Mouse (Mus musculus) MEL (cell line): ENCODE measurements around the gene Rrp7a. TPM values are rescaled to one million over a fixed set of nuclear protein-coding genes. Genes with fewer than 3 reads are reported as not detected.

Experiments
- DNase-seq: peaks from one replicate; pipeline ENCODE4 v3.0.0; 2011; ENCODE audit warnings: low read depth, low spot score
- H3K27ac ChIP-seq: 2 replicates; pipeline ENCODE4 v1.5.1; 2012; ENCODE audit warnings: low read depth, mild to moderate bottlenecking, control low read depth, low read length, moderate library complexity; ENCODE audit not compliant: control insufficient read depth
- H3K27me3 ChIP-seq, 2 experiments: fragments of 150-350 bp in 1 of 2; sonication (generic) in 1 of 2; 2 replicates each; pipeline ENCODE4 v1.6.1; 2012; ENCODE audit warnings: low read length in 2 of 2, mild to moderate bottlenecking in 2 of 2, improper control_type of control experiment in 1 of 2, moderate library complexity in 1 of 2; ENCODE audit not compliant: insufficient read depth in 2 of 2, control insufficient read depth in 1 of 2
- H3K36me3 ChIP-seq, 2 experiments: 2 replicates each; pipeline ENCODE4 v1.6.1; 2012 to 2014; ENCODE audit warnings: low read length in 2 of 2, improper control_type of control experiment in 1 of 2, inconsistent platforms in 1 of 2, mild to moderate bottlenecking in 1 of 2; ENCODE audit not compliant: insufficient read depth in 2 of 2, control insufficient read depth in 1 of 2
- H3K4me1 ChIP-seq, 2 experiments: fragments of 150-350 bp in 1 of 2; sonication (generic) in 1 of 2; 2 replicates each; pipeline ENCODE4 v1.6.1; 2012; ENCODE audit warnings: low read length in 2 of 2, improper control_type of control experiment in 1 of 2, mild to moderate bottlenecking in 1 of 2; ENCODE audit not compliant: insufficient read depth in 2 of 2, control insufficient read depth in 1 of 2
- H3K4me3 ChIP-seq, 2 experiments: fragments of 150-350 bp in 1 of 2; sonication (generic) in 1 of 2; 2 replicates each; pipeline ENCODE4 v1.5.1; 2012; ENCODE audit warnings: low read depth in 2 of 2, low read length in 2 of 2, mild to moderate bottlenecking in 2 of 2, moderate library complexity in 2 of 2, control low read depth in 1 of 2, improper control_type of control experiment in 1 of 2; ENCODE audit not compliant: control insufficient read depth in 1 of 2, insufficient read depth in 1 of 2
- H3K79me2 ChIP-seq: 2 replicates; pipeline ENCODE4 v1.6.1; 2012; ENCODE audit warnings: mild to moderate bottlenecking, low read length, moderate library complexity; ENCODE audit not compliant: control insufficient read depth, poor library complexity, insufficient read depth
- H3K9ac ChIP-seq: 2 replicates; pipeline ENCODE4 v1.6.1; 2012; ENCODE audit warnings: low read depth, mild to moderate bottlenecking, control low read depth, low read length, moderate library complexity; ENCODE audit not compliant: control insufficient read depth, poor library complexity, severe bottlenecking
- H3K9me3 ChIP-seq: fragments of 150-350 bp; sonication (generic); replicated peaks from 2 replicates; pipeline ENCODE4 v1.6.1; 2012; ENCODE audit warnings: mild to moderate bottlenecking, low read length, improper control_type of control experiment, moderate library complexity; ENCODE audit not compliant: insufficient read depth
- BHLHE40 ChIP-seq: IDR thresholded peaks from 2 replicates; pipeline ENCODE4 v1.6.1; 2012; ENCODE audit warnings: low read depth, mild to moderate bottlenecking, inconsistent platforms, low read length, improper control_type of control experiment, borderline replicate concordance
- ELF1 ChIP-seq: IDR thresholded peaks from 2 replicates; pipeline ENCODE4 v1.6.1; 2014; ENCODE audit warnings: low read depth, mild to moderate bottlenecking, inconsistent platforms, low read length, improper control_type of control experiment, moderate library complexity
- ETS1 ChIP-seq: IDR thresholded peaks from 2 replicates; pipeline ENCODE4 v1.6.1; 2012; ENCODE audit warnings: low read depth, mild to moderate bottlenecking, inconsistent platforms, low read length, improper control_type of control experiment, moderate library complexity
- GABPA ChIP-seq: IDR thresholded peaks from 2 replicates; pipeline ENCODE4 v1.6.1; 2012; ENCODE audit warnings: low read depth, mild to moderate bottlenecking, inconsistent platforms, low read length, improper control_type of control experiment, moderate library complexity
- HCFC1 ChIP-seq: IDR thresholded peaks from 2 replicates; pipeline ENCODE4 v1.6.1; 2012; ENCODE audit warnings: low read depth, mild to moderate bottlenecking, inconsistent platforms, low read length, improper control_type of control experiment, moderate library complexity
- MAFK ChIP-seq: IDR thresholded peaks from 2 replicates; pipeline ENCODE4 v1.6.1; 2011; ENCODE audit warnings: low read depth, mild to moderate bottlenecking, low read length, improper control_type of control experiment, borderline replicate concordance
- MAX ChIP-seq: IDR thresholded peaks from 2 replicates; pipeline ENCODE4 v1.6.1; 2011; ENCODE audit warnings: low read length, improper control_type of control experiment
- MXI1 ChIP-seq: IDR thresholded peaks from 2 replicates; pipeline ENCODE4 v1.6.1; 2011; ENCODE audit warnings: mild to moderate bottlenecking, low read depth, low read length, improper control_type of control experiment
- NRF1 ChIP-seq: IDR thresholded peaks from 2 replicates; pipeline ENCODE4 v1.6.1; 2014; ENCODE audit warnings: low read depth, mild to moderate bottlenecking, inconsistent platforms, low read length, improper control_type of control experiment, moderate library complexity; ENCODE audit not compliant: poor library complexity, insufficient read depth, severe bottlenecking
- POLR2AphosphoS2 ChIP-seq: IDR thresholded peaks from 2 replicates; pipeline ENCODE4 v1.6.1; 2011; ENCODE audit warnings: low read length, improper control_type of control experiment
- POLR2AphosphoS5 ChIP-seq: IDR thresholded peaks from 2 replicates; pipeline ENCODE4 v1.6.1; 2012; ENCODE audit warnings: low read depth, borderline replicate concordance, mild to moderate bottlenecking, inconsistent platforms, low read length, moderate library complexity, mixed read lengths
- RCOR1 ChIP-seq: IDR thresholded peaks from 2 replicates; pipeline ENCODE4 v1.6.1; 2012; ENCODE audit warnings: low read depth, mild to moderate bottlenecking, inconsistent platforms, low read length, improper control_type of control experiment
- SIN3A ChIP-seq: IDR thresholded peaks from 2 replicates; pipeline ENCODE4 v1.6.1; 2012; ENCODE audit warnings: low read length, improper control_type of control experiment, inconsistent platforms
- TAL1 ChIP-seq: IDR thresholded peaks from 2 replicates; pipeline ENCODE4 v1.6.1; 2012; ENCODE audit warnings: mild to moderate bottlenecking, inconsistent platforms, low read length, moderate library complexity, mixed read lengths
- TBP ChIP-seq: IDR thresholded peaks from 2 replicates; pipeline ENCODE4 v1.8.0; 2011; ENCODE audit warnings: low read depth, low read length, improper control_type of control experiment
- UBTF ChIP-seq: IDR thresholded peaks from 2 replicates; pipeline ENCODE4 v1.6.1; 2012; ENCODE audit warnings: low read depth, mild to moderate bottlenecking, inconsistent platforms, low read length, improper control_type of control experiment, moderate library complexity, borderline replicate concordance; ENCODE audit not compliant: insufficient read depth
- USF1 ChIP-seq: IDR thresholded peaks from 2 replicates; pipeline ENCODE4 v1.6.1; 2014; ENCODE audit warnings: low read depth, mild to moderate bottlenecking, inconsistent platforms, low read length, improper control_type of control experiment, moderate library complexity
- ZMIZ1 ChIP-seq: IDR thresholded peaks from 2 replicates; pipeline ENCODE4 v1.6.1; 2012; ENCODE audit warnings: low read depth, mild to moderate bottlenecking, inconsistent platforms, low read length, improper control_type of control experiment, moderate library complexity
- ZNF384 ChIP-seq: IDR thresholded peaks from 2 replicates; pipeline ENCODE4 v1.6.1; 2012; ENCODE audit warnings: low read depth, mild to moderate bottlenecking, inconsistent platforms, low read length, improper control_type of control experiment
- polyA plus RNA-seq, 2 experiments: library from polyadenylated mRNA; stranded (reverse) in 1 of 2; unstranded in 1 of 2; fragments of >175 nt in 1 of 2; fragments of >200 nt in 1 of 2; gene quantifications; 2 replicates each; pipeline versions ENCODE4 v1.2.1 to v1.2.4; 2012; ENCODE audit warnings: low replicate concordance in 2 of 2, low read depth in 1 of 2; ENCODE audit not compliant: insufficient read length in 2 of 2, insufficient read depth in 1 of 2, missing spikeins in 1 of 2
- total RNA-seq: library from RNA; depleted of rRNA; stranded (reverse); fragments of 300-350 nt; gene quantifications from 2 replicates; pipeline ENCODE4 v1.2.3, GENCODE M21; 2012

Rrp7a gene
- total and polyA plus RNA-seq, 3 experiments, result 155 to 483 (median 283) TPM

DNA sequence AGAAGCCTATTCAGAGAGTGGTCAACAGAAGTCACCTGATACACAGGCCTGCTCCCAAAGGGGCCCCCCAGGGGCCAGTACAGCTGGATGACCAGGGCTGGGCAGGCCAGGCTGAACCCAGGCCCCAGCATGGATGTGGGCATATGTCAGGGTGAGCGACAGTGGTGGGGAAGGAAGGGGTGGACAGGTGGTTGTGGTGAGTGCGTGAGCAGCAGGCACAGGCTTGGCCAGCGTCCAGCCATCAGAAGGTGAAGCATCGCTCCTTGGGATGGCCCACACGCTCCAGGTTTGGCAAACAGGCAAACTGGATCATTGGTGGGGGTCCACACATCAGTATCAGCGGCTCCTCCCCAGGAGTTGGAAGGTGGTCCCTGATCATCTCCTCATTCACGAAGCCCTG is 31.7 kb upstream of the Rrp7a start:
- Histone ChIP-seq H3K27me3 (no peaks in the 10 kb centered on the region), H3K4me3 (no peak overlapping the region), H3K27ac (no peak overlapping the region), H3K9me3 (no peaks in the 10 kb centered on the region), H3K79me2 (no peaks in the 10 kb centered on the region)
- TF ChIP-seq GABPA (no peak), ETS1 (no peak), UBTF (no peak), MAFK (no peak)
- TF ChIP-seq, all 39 proteins: peak for 0
- Histone ChIP-seq H3K9ac (no peak overlapping the region), H3K36me3 (no peaks in the 10 kb centered on the region), H3K4me1 (no peaks in the 10 kb centered on the region)
- DNase-seq, result no peak

DNA sequence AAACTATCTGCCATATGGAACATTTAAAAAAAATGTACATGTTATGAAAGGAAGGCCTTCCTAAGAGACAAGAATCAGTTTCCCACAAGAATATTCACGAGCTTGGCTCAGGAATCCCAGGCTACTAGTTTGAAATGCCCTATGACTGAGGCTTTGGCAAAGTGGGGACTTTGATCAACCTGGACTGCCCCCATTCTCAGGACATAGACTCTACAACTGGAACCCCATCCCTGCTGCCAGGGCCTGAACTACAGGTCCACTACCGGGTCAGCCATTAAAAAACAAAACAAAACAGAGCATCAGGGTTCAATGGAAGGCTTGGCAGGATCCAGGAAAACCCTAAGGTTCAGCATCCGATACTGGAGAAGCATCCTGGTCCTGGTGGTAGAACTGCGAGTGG is 28.1 kb upstream of the Rrp7a start:
- TF ChIP-seq TAL1 (no peak), NRF1 (no peak), POLR2AphosphoS5 (no peak)
- Histone ChIP-seq H3K27ac (no peak overlapping the region), H3K27me3 (no peaks in the 10 kb centered on the region), H3K4me3 (no peak overlapping the region), H3K4me1 (peaks cover 0 to 12% of the 10 kb centered on the region in 2 experiments; a peak in 1 of 4 replicates), H3K79me2 (peaks cover 32% of the 10 kb centered on the region), H3K9ac (no peak overlapping the region), H3K36me3 (peaks cover 2 to 7% of the 10 kb centered on the region in 2 experiments; a peak in 3 of 4 replicates), H3K9me3 (no peaks in the 10 kb centered on the region)
- DNase-seq, result no peak

DNA sequence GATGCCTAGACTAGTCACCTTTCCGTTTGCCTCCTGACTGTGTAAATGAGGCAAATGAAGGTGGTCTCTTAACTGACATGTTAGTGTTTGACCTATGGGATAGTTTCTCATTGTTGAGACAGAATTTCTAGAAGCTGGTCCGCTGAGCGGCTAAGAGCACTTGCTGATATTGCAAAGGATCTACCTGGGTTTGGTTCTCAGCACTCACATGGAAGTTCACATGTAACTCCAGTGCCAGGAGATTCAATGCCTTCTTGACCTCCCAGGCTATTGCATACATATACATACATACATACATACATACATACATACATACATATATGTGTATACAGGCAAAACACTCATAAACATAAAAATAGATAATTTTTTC is 27.5 kb upstream of the Rrp7a start:
- H3K9ac ChIP-seq, result no peak overlapping the region
- TF ChIP-seq ETS1 (no peak), ELF1 (no peak), GABPA (no peak), RCOR1 (no peak), NRF1 (no peak), ZMIZ1 (no peak), SIN3A (no peak), BHLHE40 (no peak), USF1 (no peak), ZNF384 (no peak), HCFC1 (no peak), POLR2AphosphoS2 (no peak), MXI1 (no peak), TBP (no peak), MAX (no peak)
- H3K36me3 ChIP-seq, result peaks cover 2 to 7% of the 10 kb centered on the region in 2 experiments; a peak in 3 of 4 replicates
- H3K27me3 ChIP-seq, result no peaks in the 10 kb centered on the region
- no peak for DNase-seq
- peak overlapping the region; percentile 15 for H3K27ac ChIP-seq
- H3K4me3 ChIP-seq, result no peak overlapping the region
- H3K79me2 ChIP-seq, result peaks cover 39% of the 10 kb centered on the region
- H3K4me1 ChIP-seq, result peaks cover 0 to 16% of the 10 kb centered on the region in 2 experiments; a peak in 2 of 4 replicates
- no peaks in the 10 kb centered on the region for H3K9me3 ChIP-seq
